Mouse (Mus musculus) left cerebral cortex, postnatal 14 days (tissue): Measurements from ENCODE around the gene Dclre1a. TPM values are rescaled to one million over a fixed set of nuclear protein-coding genes. Genes with fewer than 3 reads are reported as not detected.
"Not testable (repeated sequence)": the region's sequence is repeated elsewhere in the genome, so short reads cannot be mapped to it uniquely, and the experiment has no call there.

Experiments
- DNase-seq, 2 experiments: peaks; one replicate each; pipeline ENCODE4 v3.0.0; 2021 to 2022; ENCODE audit warnings: low spot score in 2 of 2, mixed read lengths in 1 of 2
- intact Hi-C: fragments of 180-260 bp; cut with DNase I; formaldehyde crosslinking; loops from one replicate; pipeline ENCODE4 v1.15.1; 2025
- total RNA-seq, 2 experiments: library from RNA; stranded (reverse); gene quantifications; 2 replicates each; pipeline ENCODE4 v1.2.3; 2021

The Dclre1a gene
- total RNA-seq, 2 experiments from 2014 or later, result 8.9 to 10.3 TPM

- intact Hi-C loops, result no loop called here
- no peak for DNase-seq
Measured at GRCm38 (mm10) chr19:56555972-56556371, 8.0 kb upstream of the Dclre1a start.

DNA sequence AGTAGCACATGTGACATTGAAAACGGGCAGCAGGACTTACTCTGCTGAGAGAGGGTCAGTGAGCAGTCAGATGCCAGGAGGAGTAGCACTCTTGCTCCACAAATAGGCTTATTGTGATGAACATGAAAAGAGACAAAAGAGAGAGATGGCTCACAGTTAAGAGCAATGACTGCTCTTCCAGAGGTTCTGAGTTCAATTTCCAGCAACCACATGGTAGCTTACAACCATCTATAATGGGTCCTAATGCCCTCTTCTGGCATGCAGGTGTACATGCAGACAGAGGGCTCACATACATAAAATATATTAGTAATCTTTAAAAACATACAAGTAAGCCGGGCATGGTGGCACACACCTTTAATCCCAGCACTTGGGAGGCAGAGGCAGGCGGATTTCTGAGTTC, 5.2 kb upstream of the Dclre1a start:
- intact Hi-C loops, result no loop called here
- DNase-seq, result no peak

DNA sequence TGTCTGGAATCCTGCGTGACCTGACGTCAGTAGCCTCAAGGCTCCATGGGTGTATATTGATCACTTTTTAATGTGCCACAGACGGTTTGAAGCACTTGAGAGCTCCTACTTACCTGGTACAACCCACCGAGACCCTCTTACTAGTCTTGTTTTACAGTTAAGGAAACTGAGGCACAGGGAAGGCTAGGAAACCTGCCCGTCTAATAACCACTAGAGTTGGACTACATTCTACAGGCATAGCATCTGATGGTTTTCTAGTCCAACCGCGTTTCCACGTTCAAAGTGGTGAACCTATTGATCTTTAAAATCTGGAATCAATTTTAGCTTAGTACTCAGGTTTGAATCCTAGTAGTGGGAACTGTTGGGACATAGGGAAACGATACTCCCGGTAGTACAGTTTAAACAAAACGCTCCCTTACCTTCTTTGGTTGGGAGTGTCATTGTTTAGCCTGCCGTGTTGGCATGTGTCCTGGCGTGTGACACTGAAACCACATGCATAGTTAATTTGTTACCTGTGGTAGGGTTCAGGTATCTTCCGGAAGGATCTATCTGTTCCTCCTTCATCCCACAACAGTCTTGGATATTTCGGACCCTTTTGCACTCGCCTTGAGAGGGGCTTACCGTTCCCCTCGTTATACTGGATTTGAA, 1.1 kb upstream of the Dclre1a start:
- DNase-seq, result peak in 1 of 2 experiments; percentile 18
- intact Hi-C loops, result no loop called here

DNA sequence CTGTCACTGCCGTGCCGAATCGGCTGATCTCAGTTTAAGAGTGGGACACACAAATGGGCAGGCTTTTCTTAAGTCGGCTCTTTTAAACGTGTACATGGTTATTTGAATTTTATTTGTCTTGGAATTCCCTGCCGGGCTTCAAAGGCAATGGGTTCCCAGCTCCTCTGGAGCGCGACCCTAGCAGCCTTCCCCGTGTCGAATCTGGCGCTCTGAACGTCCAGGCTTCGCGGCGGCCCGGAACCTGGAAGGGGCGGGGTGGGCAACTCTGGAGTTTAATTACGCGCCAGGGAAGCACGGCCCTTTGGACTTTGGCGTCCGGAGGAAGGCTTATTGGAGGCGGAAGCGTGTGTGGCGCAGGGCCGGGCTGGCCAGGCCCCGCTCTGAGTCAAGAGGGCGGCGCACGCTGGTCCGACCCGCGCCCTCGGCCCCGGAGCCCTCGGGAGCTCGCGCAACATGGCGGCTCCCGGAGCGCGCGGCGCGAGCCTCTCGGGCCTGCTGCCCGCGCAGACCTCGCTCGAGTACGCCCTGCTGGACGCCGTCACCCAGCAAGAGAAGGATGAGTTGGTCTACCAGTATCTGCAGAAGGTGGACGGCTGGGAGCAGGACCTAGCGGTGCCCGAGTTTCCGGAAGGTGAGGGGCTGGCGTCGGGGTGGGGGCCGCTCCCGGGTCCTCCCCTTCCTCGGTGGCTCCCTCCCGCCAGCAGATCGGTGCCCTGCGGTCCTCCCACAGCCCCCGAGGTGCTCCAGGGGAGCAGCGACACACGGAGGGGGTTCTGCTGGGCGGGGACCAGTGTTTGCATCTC, 409 bp upstream of the Dclre1a start, which contains the start of gene Nhlrc2:
Gene Nhlrc2 (plus strand): TSS at position 32 of the 803 bp plus-strand sequence.
- intact Hi-C loops, result no loop called here
- peak; percentile 60 to 72 for DNase-seq

- intact Hi-C loops, result no loop called here
- no peak for DNase-seq
Measured at GRCm38 (mm10) chr19:56546031-56546430, 2.0 kb downstream of the Dclre1a start.

GRCm38 (mm10) chr19:56544681-56545388, 3.2 kb downstream of the Dclre1a start:
- DNase-seq, result no peak
- intact Hi-C loops, result no loop called here

DNA sequence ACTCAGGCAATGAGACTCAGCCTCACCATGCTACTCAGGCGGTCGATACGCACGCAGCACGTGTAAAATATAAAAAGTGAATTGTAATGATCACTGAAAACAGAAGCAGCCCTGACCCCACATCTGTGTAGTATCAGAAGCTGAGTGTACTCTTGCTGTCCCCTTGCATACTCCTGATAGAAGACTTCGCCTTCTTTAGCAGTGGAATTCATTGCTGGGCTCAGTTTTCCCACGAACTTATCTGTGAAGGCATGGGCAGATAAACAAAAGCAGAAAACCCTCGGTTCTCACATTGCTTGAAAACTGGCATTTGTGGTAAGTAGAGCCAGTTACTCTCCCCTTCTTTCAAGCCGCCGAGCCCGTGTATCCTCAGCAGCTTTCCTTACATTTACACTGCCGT, 4.7 kb downstream of the Dclre1a start:
- intact Hi-C loops, result no loop called here
- no peak for DNase-seq

GRCm38 (mm10) chr19:56535765-56536164, 12.3 kb downstream of the Dclre1a start:
- no peak for DNase-seq
- intact Hi-C loops, result no loop called here

GRCm38 (mm10) chr19:56535064-56535463, 13.0 kb downstream of the Dclre1a start:
- DNase-seq, result no peak
- intact Hi-C loops, result no loop called here

DNA sequence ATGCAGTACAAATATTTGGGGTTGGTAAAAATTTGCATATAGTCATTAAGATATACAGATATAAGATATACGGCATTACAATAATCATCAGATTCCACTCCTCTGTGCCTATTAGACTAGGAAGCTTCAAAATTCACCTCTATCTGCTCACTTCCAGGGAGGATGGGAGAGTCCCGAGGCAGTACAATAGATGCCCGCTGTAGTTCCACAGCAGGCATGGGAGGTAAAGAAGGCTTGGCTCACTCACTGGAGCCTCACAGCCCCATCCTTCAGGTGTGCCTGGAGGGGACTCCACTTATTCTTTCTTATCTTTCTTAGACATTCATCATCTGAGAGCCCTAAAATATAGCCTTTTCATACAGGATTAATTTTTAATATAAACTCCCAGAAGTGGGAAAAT, 13.7 kb downstream of the Dclre1a start:
- no peak for DNase-seq
- intact Hi-C loops, result no loop called here

GRCm38 (mm10) chr19:56533291-56534071, 14.5 kb downstream of the Dclre1a start:
- peak in 1 of 2 experiments; percentile 28 for DNase-seq
- intact Hi-C loops, result no loop called here

DNA sequence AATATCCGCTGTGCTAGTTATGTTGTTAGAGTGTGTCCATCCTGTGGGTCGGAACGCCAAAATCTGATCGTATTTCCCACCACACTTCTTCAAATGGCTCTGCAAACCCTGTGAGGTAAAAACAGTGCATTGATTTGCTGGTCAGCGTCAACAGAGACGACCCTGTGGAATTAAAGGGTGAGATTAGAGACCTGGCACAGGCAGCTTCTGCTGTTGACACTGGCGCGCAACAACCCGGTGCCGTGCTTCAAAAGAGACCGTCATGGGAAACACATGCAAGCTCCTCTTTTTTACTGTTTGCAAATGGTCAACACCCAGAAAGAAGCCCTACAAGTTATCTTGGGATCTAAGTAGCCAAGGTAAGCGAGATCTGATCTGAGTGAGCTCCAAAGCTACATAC, 16.8 kb downstream of the Dclre1a start:
- intact Hi-C loops, result no loop called here
- DNase-seq, result no peak

DNA sequence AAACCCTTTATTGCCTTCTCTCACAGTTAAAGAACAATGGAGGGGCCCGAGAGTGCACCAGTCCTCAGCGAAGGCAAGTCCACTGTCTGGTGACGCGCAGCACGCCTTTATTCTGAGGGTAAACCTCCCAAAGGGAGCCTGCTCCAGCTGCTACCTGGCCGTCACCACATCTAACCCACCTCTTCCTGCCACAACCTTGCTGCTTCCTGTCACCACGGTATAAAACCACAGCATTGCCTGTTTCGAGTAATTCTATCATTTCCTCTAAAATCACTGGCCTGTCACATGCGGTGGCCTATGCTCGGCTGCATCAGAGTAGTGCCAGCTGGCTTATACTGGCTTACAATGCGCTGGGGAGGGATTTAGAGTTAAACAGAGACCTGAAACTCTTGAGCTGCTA, 17.5 kb downstream of the Dclre1a start:
- DNase-seq, intact Hi-C loops: not testable (repeated sequence)

- intact Hi-C loops, DNase-seq: not testable (repeated sequence)
Measured at GRCm38 (mm10) chr19:56519408-56519807, 28.6 kb downstream of the Dclre1a start.

DNA sequence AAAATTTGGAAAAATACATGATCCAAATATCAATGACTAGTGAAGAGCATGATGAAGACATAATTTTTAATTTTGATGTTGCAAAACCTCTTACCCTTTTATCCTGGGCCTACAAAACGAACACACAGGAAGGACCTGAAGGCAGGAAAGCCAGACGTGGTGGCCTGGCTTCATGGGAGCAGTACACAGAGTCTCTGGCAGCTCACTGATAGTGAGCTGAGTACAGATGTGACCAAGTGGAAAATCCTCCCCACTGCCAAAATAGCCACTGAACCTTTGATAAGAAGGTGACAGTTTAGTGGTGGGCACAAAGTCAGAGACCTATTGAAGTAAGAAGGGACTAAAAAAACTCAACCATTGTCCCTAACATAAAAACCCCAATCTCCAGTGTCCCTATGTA, 34.5 kb downstream of the Dclre1a start:
- intact Hi-C loops, DNase-seq: not testable (repeated sequence)

- intact Hi-C loops, DNase-seq: not testable (repeated sequence)
Measured at GRCm38 (mm10) chr19:56511207-56511606, 36.8 kb downstream of the Dclre1a start.

GRCm38 (mm10) chr19:56503525-56503924, 44.5 kb downstream of the Dclre1a start:
- intact Hi-C loops, DNase-seq: not testable (repeated sequence)

DNA sequence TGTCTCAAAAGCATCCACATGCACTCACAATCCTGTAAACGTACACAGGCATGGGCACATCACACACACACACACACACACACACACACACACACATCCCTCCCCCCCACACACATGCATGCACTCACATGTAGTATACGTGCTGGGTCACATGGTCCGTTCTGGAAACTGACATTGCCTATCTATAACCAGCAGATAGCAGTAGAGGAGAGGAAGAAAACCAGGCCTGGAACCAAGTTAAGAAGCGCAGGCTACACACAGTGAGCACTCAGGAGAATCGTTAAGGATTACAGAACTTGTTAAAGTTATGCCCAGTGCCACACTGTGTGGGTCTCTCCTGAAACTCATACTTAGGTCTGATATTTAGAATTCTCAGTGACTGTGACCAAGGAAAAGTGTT, 45.0 kb downstream of the Dclre1a start:
- DNase-seq, intact Hi-C loops: not testable (repeated sequence)

DNA sequence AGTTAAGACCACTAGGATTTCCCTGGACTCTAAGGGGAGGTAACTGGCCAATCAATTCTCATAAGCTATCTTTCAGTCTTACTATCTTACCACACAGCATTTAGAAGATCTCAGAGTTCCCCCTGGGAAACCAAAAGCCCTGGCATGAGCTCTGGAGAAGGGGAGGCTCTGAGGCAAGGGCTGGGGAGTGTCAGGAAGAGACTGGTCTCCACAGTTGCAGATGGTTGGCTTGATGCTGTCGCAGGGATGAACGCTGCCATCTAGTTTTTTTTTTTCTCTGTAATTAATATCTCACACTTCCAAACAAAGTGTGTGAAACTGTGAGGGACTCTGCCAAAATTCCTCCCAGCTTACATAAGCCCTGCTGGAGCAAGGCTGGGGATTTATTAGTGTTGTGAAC, 53.9 kb downstream of the Dclre1a start:
- DNase-seq, intact Hi-C loops: not testable (repeated sequence)
